Mouse (Mus musculus) large intestine, adult 2 months (tissue): ENCODE results near the gene Pet100. TPM values are rescaled to one million over a fixed set of nuclear protein-coding genes. Genes with fewer than 3 reads are reported as not detected.
"Not testable (repeated sequence)": the region's sequence is repeated elsewhere in the genome, so short reads cannot be mapped to it uniquely, and the experiment has no call there.

Experiments
- DNase-seq: peaks from one replicate; pipeline ENCODE4 v3.0.0-alpha.2; 2012; ENCODE audit warnings: low read depth, low spot score
- WGBS: fragments of 180-500 bp; shearing (Covaris S2); methylation state at CpG from one replicate; pipeline ENCODE4 v1.1.7; 2018; 5-methylcytosine and 5-hydroxymethylcytosine counted together
- polyA plus RNA-seq: library from polyadenylated mRNA; depleted of rRNA; stranded (reverse); fragments of >200 nt; gene quantifications from 2 replicates; pipeline ENCODE4 v1.2.3, GENCODE M21; 2012; rRNA removed

Pet100 gene
- 9.5 TPM in 2 replicates for polyA plus RNA-seq

DNA sequence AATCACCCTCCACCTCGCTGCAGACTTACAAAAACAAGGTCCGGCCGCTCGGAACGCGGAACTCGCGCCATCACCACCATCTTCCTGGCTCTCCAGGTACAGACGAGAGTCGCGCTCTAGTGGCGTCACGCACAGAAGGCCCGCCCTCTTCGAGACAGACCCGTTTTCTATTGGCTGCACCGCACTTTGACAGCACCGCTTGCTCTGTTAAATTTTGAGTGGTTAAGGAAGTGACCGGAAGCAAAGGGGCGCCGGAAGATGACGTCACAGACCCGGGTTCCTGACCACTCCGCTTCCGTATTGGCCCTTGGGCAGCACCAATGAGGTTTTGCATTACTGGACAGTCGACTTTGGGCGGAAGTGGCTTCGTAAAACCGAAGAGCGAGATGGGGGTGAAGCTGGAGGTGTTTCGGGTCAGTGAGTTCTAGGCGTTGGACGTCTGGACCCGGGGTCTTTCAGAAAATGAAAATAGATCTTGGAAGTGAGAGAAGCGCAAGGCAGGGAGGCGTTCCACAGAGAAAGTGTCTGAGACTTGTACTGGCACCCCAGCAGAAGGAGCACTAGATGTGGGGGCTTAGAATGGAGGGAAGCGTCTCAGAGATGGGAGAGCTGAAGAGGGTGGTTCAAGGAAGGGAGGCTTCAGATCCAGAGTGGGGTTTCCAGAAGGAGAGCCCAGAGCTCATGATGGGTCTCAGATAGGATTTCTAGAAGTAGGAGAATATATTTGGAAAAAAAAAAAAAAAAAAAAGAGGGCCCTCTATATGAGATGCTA, at the start of gene Pet100, which contains the start of gene Xab2:
Gene Pet100 (plus strand): TSS at position 350 of the 772 bp plus-strand sequence.
Gene Xab2 (minus strand): TSS at position 118 of the 772 bp plus-strand sequence.
- WGBS = under 1% methylated on average over 37 of the region's 37 CpGs
- peak; percentile 99 for DNase-seq

DNA sequence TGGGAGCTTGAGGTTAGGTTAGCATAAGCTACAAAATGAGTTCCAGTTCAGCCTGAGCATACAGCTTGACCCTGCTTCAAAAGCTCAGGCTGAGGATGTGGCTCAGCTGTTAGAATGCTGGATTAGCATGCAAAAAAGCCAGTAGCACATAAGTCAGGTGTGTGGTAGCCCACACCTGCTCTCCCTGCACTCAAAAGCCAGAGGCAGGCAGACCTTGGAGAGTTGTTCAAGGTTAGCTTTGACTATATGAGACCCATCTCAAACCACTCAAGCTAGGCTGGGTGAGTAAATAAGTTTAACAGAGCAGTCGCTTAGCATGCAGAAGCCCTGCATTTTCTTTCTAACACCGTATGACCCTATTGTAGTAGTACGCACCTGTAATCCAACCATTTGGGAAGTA, 46.8 kb upstream of the Pet100 start:
- WGBS = 93% methylated on average over 3 of the region's 3 CpGs
- DNase-seq = no peak

DNA sequence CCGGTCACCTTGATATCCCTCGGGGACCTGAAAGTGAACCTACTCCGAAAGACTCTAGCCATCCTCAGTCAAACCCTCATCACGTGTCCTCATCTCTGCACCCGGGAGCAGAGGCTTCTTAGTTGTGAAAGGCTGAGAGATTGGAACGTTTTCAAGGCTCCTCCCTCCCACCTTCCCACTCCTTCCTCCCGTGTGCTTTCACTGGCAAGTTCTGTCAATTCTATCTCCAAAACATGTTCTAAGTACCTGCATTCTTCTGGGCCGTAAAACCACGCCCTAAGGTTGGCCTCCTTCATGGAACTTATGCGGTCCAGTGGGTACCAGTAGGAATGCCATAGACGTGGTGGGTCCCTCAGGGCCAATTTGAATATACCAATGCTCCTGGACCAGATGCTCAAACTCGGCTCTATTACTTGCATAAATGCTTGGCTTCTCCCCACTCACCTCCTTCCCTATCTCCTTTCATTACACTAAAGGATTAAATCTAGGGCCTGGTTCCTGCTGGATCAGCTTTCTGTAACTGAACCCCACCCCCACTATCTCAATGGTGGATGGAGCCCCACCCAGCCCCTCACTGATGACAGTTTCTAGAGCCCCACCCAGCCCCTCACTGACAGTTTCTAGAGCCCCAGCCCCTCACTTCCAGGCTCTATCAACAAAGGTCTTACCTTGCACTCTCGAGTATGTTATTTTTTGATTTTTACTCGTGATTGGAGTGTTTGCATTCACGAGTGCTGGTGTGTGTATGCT, 45.0 kb upstream of the Pet100 start:
- 36% methylated on average over 15 of the region's 15 CpGs for WGBS
- DNase-seq = no peak

DNA sequence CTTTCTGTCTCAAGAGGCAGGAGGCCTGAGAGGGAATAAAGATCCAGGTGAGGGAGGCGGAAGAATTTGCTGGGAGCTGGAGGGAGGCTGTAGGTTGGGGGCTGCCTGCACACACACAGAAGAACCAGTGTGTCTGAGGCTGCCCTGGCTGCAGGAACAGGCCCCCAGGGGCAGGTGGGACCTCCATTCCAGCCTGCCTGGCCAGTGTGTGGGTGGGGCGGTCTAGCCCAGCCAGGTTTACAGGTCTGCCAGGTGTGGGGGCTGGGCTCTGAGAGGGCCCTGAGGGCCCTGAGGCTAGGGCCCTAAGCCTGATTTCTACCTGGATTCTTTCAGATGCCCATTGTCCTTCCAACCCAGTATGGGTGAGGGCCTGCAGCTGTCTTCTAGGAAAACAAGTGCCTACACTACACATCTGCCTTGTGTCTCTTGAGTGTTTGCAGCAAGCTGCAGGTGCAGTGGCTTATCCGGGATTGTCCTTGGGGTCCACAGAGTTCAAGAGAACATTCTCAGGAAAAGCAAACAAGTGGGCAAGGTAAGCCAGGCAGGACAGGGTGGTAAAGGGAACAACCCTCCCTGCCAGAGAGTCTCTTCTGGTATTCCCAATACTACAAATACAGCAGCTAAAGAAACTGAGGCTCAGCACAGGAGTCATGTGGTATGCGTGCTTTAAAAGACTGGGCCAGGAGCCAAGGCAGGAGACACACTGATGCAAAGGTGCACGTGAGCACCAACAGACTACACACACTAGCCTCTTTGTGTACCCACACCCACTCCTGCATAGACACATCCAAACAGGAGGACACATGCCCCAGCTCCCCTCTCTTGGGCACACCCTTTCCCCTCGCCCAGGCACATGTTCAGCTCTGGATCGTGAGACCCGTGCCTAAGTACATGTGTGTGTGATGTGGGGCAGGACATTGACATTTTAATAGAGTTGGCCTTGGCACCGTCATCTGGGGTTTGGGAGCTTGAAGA, 41.7 kb upstream of the Pet100 start:
- 50% methylated on average over 9 of the region's 9 CpGs for WGBS
- no peak for DNase-seq

DNA sequence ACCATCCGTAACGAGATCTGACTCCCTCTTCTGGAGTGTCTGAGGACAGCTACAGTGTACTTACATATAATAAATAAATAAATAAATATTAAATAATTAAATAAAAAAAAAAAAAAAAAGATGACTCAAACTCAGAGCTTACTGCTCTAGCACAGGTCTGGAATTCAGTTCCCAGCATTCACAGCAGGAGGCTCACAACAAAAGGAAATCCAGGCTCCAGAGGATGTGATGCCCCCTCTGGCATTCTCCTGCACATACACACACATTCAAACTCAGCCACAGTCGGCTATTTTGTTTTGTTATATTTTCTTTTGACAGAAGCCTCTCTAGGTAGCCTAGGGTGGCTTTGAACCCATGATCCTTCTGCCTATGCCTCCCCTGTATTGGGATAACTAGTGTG, 39.4 kb upstream of the Pet100 start:
- not testable (repeated sequence) for DNase-seq
- WGBS = 91% methylated on average over 3 of the region's 3 CpGs

DNA sequence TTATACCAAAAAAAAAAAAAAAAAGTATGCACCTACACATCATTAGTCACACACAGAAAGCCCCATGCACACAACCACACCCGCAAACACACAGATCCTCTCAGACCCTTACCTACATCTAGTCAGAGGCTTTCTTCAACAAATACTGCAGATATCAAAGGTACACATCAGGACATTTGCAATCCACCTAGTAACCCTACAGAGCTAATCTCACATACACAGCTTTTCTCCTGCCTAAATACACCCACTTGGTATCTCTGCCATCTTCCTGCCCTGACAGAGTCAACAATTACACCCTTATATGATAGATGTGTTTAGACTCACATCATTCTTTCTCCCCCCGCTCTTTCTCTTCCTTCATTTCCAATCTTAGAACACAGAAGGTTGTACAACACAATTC, 34.9 kb upstream of the Pet100 start:
- 90% methylated on average over 2 of the region's 2 CpGs for WGBS
- no peak for DNase-seq

DNA sequence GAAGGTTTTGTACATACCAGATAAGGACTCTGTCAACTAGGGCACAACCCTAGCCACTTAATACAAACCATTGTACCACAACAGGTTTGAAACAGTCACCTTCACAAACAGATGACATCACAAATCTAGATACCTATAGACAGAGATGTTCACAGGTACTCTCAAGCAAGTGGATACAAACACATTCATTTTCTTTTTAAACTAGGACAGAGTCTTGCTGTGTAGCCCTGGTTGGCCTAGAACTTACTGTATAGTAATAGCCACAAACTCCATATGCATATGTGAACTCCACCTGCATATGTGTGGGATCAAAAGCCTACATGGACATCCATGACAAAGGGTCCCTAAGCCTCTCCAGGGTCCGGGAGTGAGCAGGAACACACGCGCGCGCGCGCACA, 34.4 kb upstream of the Pet100 start, which contains the start of gene Camsap3:
Gene Camsap3 (plus strand): TSS at position 301 of the 398 bp plus-strand sequence.
- 8% methylated on average over 7 of the region's 7 CpGs for WGBS
- DNase-seq = no peak

DNA sequence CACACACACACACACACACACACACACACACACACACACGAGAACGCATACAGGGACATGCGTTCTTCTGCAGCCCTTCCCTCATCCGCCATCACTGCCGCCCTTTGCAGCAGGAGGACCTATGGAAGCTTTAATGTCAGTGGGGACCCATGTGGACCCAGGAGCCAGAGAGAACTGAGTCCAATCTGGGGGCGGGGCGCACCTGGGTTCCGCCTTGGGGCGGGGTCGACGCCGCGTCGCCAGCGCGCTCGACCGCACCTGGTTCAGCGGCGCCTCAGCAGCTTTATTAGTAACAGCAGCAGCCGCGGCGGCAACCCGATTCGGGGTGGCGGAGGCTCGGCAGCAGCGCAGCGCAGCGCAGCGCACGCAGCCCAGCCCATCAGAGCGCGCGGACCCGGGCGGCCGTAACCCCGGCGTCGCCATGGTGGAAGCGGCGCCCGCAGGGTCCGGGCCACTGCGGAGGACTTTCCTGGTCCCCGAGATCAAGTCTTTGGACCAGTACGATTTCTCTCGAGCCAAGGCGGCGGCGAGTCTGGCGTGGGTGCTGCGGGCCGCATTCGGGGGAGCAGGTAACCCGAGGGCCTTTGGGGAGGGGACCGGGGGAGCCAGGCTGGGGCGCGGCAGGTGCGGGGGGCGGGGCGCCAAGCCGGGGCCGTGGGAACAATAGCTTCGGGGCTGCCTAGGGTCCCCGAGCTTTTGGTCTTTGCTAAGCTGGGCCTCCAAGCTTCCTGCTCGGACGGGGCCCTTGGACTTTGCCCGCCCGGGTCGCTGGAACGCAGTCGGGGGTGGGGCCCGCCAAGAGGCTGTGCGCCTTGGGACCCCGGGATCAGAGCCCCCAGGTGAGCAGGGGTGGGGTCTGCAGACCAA, 33.7 kb upstream of the Pet100 start:
- WGBS = 2% methylated on average over 77 of the region's 77 CpGs
- DNase-seq = no peak

DNA sequence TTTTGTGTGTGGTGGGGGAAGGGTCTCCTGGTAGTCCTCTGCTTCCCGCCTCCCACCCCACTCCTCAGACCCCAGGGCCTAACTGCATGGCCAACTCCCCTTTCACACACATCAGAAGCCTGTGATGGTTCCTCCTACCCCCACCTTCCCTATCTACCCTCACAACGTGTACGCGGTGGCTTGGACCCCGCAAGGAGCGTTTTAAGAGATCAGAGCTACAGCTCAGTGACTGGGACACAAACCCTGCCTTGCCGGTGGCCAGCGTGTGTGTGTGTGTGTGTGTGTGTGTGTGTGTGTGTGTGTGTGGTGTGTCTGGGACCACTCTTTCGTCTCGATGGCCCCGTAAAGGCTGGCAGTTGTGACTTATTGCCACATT, 33.1 kb upstream of the Pet100 start:
- DNase-seq = no peak
- WGBS = 4% methylated on average over 11 of the region's 11 CpGs

DNA sequence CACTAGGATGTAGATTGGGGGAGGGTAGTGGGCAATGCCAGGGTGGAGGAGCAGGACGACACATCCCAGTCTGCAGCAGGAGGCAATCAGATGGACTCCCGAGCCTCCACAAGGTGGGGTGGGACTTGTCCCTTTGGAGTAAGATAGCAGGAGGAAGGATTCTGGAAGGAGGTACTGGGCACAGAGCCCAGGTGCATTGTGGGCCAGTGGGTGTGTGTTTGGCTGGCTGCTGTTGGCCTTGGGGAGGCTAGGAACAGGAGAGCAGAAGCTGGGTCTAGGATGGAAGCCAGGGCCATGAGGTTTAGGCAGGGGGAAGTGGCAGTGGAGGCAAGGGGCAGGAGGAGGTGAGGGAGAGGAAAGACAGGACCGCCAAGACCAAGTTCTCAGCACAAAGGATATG, 27.9 kb upstream of the Pet100 start:
- WGBS = 40% methylated on average over 3 of the region's 3 CpGs
- no peak for DNase-seq

DNA sequence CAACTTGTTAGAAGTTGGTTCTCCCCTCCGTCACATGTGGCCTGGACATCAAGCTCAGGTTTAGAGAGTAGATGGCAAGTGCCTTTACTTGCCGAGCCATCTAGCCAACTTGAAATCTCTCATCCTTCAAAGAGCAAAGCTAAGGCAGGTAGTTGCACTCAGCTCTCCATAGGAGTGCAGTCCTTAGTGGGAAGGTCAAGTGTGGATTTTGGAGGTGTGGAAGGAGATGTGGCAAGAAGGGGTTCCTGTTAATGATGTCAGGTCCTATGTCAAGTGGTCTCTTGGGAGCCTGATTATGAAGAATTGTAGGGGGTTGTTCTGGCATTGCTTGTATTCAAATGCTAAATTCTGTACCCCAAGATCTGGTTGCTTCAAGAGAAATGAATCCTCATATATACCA, 26.9 kb upstream of the Pet100 start:
- WGBS = 76% methylated on average over 2 of the region's 2 CpGs
- no peak for DNase-seq

DNA sequence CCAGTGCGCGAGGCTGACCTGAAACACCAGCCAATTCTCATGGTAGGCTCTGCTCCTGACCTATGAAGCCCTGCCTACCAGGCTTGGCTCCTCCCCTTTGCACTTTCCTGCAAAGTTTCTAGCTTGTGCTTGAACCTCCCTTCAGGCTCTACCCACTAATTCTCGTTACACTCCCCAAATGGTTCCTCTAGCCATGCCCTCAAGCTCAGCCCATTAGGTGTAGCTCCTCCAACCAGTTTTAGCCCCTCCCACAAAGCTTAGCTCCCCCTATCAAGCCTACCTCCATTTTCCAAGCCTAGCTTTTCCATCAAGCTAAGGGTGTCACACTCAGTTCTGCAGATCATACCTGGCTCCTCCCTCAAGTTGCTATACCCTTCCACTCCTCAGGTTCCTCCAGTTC, 23.3 kb upstream of the Pet100 start:
- no peak for DNase-seq
- 73% methylated on average over 3 of the region's 3 CpGs for WGBS

DNA sequence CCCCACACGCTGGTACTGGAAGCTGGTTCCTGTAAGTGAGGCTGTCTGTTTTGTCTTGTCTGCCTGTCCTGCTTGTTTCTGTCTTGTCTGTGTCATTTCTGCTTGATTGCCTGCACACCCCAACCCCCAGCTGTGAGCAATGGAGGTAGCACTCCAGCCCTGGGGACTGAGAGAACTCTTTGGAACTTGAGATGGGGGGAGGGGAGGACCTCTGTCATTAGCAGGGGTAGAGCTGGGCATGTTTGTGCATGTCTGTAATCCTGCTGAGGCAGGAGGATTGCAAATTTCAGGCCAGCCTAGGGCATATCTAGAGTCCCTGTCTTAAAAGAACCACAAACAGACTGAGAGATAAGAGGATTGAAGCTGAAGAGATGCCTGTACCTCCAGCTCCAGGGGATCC, 22.1 kb upstream of the Pet100 start:
- DNase-seq = no peak
- 95% methylated on average over 1 of the region's 1 CpGs for WGBS

DNA sequence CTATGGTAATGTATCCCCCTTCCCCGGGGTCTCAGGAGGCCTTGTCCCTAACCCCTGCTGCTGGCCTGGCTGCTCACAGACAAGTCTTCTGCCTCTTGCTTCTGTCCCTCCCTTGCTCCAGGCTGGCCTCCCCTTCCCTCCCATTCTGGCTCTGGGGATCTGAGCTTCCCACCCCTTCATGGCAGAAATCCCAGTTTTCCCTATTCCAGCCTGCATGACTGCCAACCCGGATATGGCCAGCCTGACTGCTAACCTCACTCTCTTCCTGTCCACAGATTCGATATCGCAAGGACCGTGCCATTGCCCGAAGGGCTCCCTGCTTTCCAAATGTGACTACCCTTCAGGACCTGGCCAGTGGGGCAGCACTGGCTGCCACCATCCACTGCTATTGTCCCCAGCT, 20.9 kb upstream of the Pet100 start:
- WGBS = 81% methylated on average over 6 of the region's 6 CpGs
- DNase-seq = no peak

DNA sequence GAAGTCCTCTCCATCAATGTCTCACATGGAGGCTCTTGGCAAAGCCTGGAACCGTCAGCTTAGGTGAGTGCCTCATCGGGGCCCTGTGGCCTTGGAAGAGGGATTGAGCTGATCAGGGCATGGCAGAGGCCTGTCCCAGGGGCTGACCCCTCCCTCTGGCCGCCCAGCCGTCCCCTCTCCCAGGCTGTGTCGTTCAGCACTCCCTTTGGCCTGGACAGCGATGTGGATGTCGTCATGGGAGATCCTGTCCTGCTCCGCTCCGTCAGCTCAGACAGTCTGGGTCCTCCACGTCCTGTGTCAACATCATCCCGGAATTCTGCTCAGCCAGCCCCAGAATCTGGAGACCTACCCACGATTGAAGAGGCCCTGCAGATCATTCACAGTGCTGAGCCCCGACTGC, 17.9 kb upstream of the Pet100 start:
- DNase-seq = no peak
- WGBS = 80% methylated on average over 13 of the region's 13 CpGs

DNA sequence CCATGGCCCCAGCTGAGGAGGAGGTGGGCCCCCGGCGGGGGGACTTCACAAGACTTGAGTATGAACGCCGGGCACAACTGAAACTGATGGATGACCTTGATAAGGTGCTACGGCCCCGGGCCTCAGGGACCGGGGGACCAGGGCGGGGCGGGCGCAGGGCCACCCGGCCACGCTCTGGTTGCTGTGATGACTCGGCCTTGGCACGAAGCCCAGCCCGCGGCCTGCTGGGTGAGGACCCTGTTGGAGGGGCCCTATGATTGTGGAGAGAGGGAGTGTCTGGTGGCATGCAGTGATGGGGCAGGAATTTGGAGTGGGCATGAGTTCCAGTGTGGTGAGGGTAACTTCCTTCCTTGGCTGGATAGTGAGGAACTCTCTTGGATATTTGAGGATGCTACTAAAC, 14.8 kb upstream of the Pet100 start:
- DNase-seq = no peak
- WGBS = 47% methylated on average over 16 of the region's 16 CpGs

DNA sequence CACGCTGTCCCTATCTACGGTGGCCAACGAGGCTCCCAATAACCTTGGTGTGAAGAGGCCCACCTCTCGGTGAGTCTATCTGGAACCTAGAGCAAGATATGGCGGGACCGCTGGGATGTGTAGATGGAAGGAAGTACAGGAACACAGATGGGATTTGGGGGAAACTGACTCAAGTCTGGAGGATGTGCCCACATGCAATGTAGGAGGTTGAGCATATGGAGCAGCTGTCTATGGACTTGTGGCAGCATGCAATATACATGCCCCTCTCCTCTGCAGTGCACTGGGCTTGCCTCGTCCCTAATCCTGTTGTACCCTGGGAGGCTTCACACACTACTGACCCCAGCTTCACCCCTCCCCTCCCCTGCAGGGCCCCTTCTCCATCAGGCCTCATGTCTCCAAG, 13.5 kb upstream of the Pet100 start:
- no peak for DNase-seq
- WGBS = 85% methylated on average over 7 of the region's 7 CpGs

DNA sequence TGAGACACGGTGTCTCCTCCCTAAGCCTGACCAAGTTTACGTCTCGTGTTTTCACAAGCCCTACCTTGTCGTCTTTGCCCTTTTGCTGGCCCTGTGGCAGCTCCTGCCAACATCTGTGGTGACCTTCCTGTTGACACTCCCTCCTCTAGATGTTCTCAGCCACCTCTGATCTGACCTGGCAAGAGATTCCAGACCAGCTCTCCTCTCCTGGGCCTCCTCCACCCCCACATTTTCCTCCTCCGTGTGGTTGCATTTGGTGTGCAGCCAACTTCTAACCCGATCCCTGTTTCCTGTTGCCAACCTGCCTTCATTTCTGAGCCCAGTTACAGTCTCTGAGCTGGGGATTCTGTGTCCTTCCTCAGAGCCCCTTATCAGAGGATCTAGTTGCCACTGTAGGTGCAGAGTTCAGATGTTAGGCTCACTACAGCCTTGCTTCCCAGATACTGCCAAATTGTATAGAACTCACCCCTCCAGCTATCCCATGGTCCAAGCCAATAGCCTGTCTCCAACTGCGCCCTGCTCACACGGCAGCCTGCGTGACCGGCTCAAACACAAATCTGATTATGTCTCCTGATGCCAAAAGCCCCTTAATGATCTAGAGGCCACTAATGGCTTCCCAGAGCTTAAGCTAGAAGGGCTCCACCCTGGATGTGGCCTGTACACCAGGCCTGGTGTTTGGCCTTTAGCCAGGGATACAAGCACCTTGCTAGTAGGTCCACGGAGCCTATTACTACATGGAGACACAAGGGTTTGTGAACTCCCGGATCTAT, 12.1 kb upstream of the Pet100 start:
- no peak for DNase-seq
- 55% methylated on average over 12 of the region's 12 CpGs for WGBS
